Mouse (Mus musculus): Measurements from ENCODE around the gene Rras. TPM values are rescaled to one million over a fixed set of nuclear protein-coding genes. Genes with fewer than 3 reads are reported as not detected.

Gene Rras
- polyA plus RNA-seq (2015; fragmentation: Nextera tagmentation; extraction: Ambion mirVana) = 10.1 and 12.0 TPM in 2 replicates

- Histone ChIP-seq H3K4me3 (replicated peaks; ENCODE audit: low read length) (peak within 1 kb of the TSS; percentile 98), H3K4me1 (replicated peaks; ENCODE audit: control insufficient read depth, insufficient read depth, low read length) (peaks cover 29% of the 10 kb centered on the region), H3K36me3 (ENCODE audit: control insufficient read depth, insufficient read depth) (peaks cover 3% of the 10 kb centered on the region), H3K27ac (ENCODE audit: low read length) (peak within 1 kb of the TSS; percentile 79), H3K9me3 (ENCODE audit: control insufficient read depth, low read length) (no peaks in the 10 kb centered on the region), H3K27me3 (replicated peaks; ENCODE audit: control insufficient read depth, insufficient read depth, low read length) (0 out of 2 replicates have a peak, but pooled peaks cover 6% of the 10 kb centered on the region), H3K9ac (replicated peaks; ENCODE audit: low read depth, low read length) (peak within 1 kb of the TSS; percentile 66), H3K4me2 (ENCODE audit: low read length) (peak within 1 kb of the TSS; percentile 74)
- peak; percentile 70 for ATAC-seq
- under 1% methylated on average over 36 of the region's 36 CpGs for WGBS
Observed at GRCm38 (mm10) chr7:45017242-45018061, at the start of gene Rras. Rras (plus strand) TSS chr7:45017961.

- Histone ChIP-seq H3K4me1 (replicated peaks; ENCODE audit: control insufficient read depth, insufficient read depth, low read length) (peaks cover 37% of the 10 kb centered on the region), H3K9ac (replicated peaks; ENCODE audit: low read depth, low read length) (peak overlapping the region; percentile 65), H3K4me2 (ENCODE audit: low read length) (peak overlapping the region; percentile 87), H3K27ac (ENCODE audit: low read length) (peak overlapping the region; percentile 86), H3K27me3 (replicated peaks; ENCODE audit: control insufficient read depth, insufficient read depth, low read length) (no peaks in the 10 kb centered on the region), H3K4me3 (replicated peaks; ENCODE audit: low read length) (peak overlapping the region; percentile 63), H3K9me3 (ENCODE audit: control insufficient read depth, low read length) (no peaks in the 10 kb centered on the region), H3K36me3 (ENCODE audit: control insufficient read depth, insufficient read depth) (peaks cover 7% of the 10 kb centered on the region)
- ATAC-seq = peak; percentile 96
- WGBS = under 1% methylated on average over 36 of the region's 36 CpGs
Observed at GRCm38 (mm10) chr7:44970231-44970691, 47.5 kb upstream of the Rras start.

- H3K9me3 ChIP-seq (ENCODE audit: control insufficient read depth, low read length) = no peaks in the 10 kb centered on the region
- H3K4me3 ChIP-seq (replicated peaks; ENCODE audit: low read length) = peak overlapping the region; percentile 63
- H3K9ac ChIP-seq (replicated peaks; ENCODE audit: low read depth, low read length) = peak overlapping the region; percentile 65
- 68% methylated on average over 7 of the region's 7 CpGs for WGBS
- H3K4me2 ChIP-seq (ENCODE audit: low read length) = peak overlapping the region; percentile 87
- no peaks in the 10 kb centered on the region for H3K27me3 ChIP-seq (replicated peaks; ENCODE audit: control insufficient read depth, insufficient read depth, low read length)
- peaks cover 39% of the 10 kb centered on the region for H3K4me1 ChIP-seq (replicated peaks; ENCODE audit: control insufficient read depth, insufficient read depth, low read length)
- no peak for ATAC-seq
- peak overlapping the region; percentile 86 for H3K27ac ChIP-seq (ENCODE audit: low read length)
- H3K36me3 ChIP-seq (ENCODE audit: control insufficient read depth, insufficient read depth) = peaks cover 1% of the 10 kb centered on the region; the same call in 1 of the 2 replicates
Observed at GRCm38 (mm10) chr7:44971142-44971541, 46.6 kb upstream of the Rras start.

- no peak for ATAC-seq
Observed at GRCm38 (mm10) chr7:44973415-44974130, 44.2 kb upstream of the Rras start.

GRCm38 (mm10) chr7:44974383-44975116 is 43.2 kb upstream of the Rras start, which contains the start of gene Cpt1c:
Cpt1c (minus strand) TSS chr7:44974851.
- Histone ChIP-seq H3K9ac (replicated peaks; ENCODE audit: low read depth, low read length) (peak within 1 kb of the TSS; percentile 85), H3K9me3 (ENCODE audit: control insufficient read depth, low read length) (no peaks in the 10 kb centered on the region), H3K4me3 (replicated peaks; ENCODE audit: low read length) (peak within 1 kb of the TSS; percentile 71), H3K4me2 (ENCODE audit: low read length) (peak within 1 kb of the TSS; percentile 68), H3K27ac (ENCODE audit: low read length) (peak within 1 kb of the TSS; percentile 98), H3K27me3 (replicated peaks; ENCODE audit: control insufficient read depth, insufficient read depth, low read length) (no peaks in the 10 kb centered on the region), H3K36me3 (ENCODE audit: control insufficient read depth, insufficient read depth) (peaks cover 18% of the 10 kb centered on the region), H3K4me1 (replicated peaks; ENCODE audit: control insufficient read depth, insufficient read depth, low read length) (peaks cover 39% of the 10 kb centered on the region)
- under 1% methylated on average over 22 of the region's 22 CpGs for WGBS
- ATAC-seq = peak; percentile 60

More at GRCm38 (mm10) chr7:44973415-44974130, 44.2 kb upstream of the Rras start:
- H3K4me1 ChIP-seq (replicated peaks; ENCODE audit: control insufficient read depth, insufficient read depth, low read length) = peaks cover 39% of the 10 kb centered on the region
- H3K4me2 ChIP-seq (ENCODE audit: low read length) = peak overlapping the region; percentile 68
- no peaks in the 10 kb centered on the region for H3K27me3 ChIP-seq (replicated peaks; ENCODE audit: control insufficient read depth, insufficient read depth, low read length)
- peaks cover 17% of the 10 kb centered on the region for H3K36me3 ChIP-seq (ENCODE audit: control insufficient read depth, insufficient read depth)
- peak overlapping the region; percentile 71 for H3K4me3 ChIP-seq (replicated peaks; ENCODE audit: low read length)
- no peaks in the 10 kb centered on the region for H3K9me3 ChIP-seq (ENCODE audit: control insufficient read depth, low read length)
- H3K27ac ChIP-seq (ENCODE audit: low read length) = peak overlapping the region; percentile 98
- H3K9ac ChIP-seq (replicated peaks; ENCODE audit: low read depth, low read length) = peak overlapping the region; percentile 85
- WGBS = 22% methylated on average over 14 of the region's 14 CpGs

- no peaks in the 10 kb centered on the region for H3K27me3 ChIP-seq (replicated peaks; ENCODE audit: control insufficient read depth, insufficient read depth, low read length)
- WGBS = 14% methylated on average over 6 of the region's 6 CpGs
- peaks cover 22% of the 10 kb centered on the region for H3K36me3 ChIP-seq (ENCODE audit: control insufficient read depth, insufficient read depth)
- no peak; the same call in 1 of the 2 replicates for ATAC-seq
- peak overlapping the region; percentile 68 for H3K4me2 ChIP-seq (ENCODE audit: low read length)
- H3K9me3 ChIP-seq (ENCODE audit: control insufficient read depth, low read length) = no peaks in the 10 kb centered on the region
- peaks cover 36% of the 10 kb centered on the region for H3K4me1 ChIP-seq (replicated peaks; ENCODE audit: control insufficient read depth, insufficient read depth, low read length)
- H3K27ac ChIP-seq (ENCODE audit: low read length) = peak overlapping the region; percentile 98
- H3K9ac ChIP-seq (replicated peaks; ENCODE audit: low read depth, low read length) = no peak overlapping the region; the same call in 1 of the 2 replicates
- H3K4me3 ChIP-seq (replicated peaks; ENCODE audit: low read length) = peak overlapping the region; percentile 71
Observed at GRCm38 (mm10) chr7:44975117-44975419, 42.7 kb upstream of the Rras start.

- Histone ChIP-seq H3K27me3 (replicated peaks; ENCODE audit: control insufficient read depth, insufficient read depth, low read length) (no peaks in the 10 kb centered on the region), H3K4me3 (replicated peaks; ENCODE audit: low read length) (no peak overlapping the region), H3K9ac (replicated peaks; ENCODE audit: low read depth, low read length) (no peak overlapping the region), H3K36me3 (ENCODE audit: control insufficient read depth, insufficient read depth) (peaks cover 44% of the 10 kb centered on the region), H3K27ac (ENCODE audit: low read length) (no peak overlapping the region), H3K4me2 (ENCODE audit: low read length) (no peak overlapping the region), H3K9me3 (ENCODE audit: control insufficient read depth, low read length) (no peaks in the 10 kb centered on the region), H3K4me1 (replicated peaks; ENCODE audit: control insufficient read depth, insufficient read depth, low read length) (peaks cover 12% of the 10 kb centered on the region)
- 93% methylated on average over 3 of the region's 3 CpGs for WGBS
- no peak for ATAC-seq
Observed at GRCm38 (mm10) chr7:44978300-44978699, 39.5 kb upstream of the Rras start.

GRCm38 (mm10) chr7:44981539-44981938 is 36.2 kb upstream of the Rras start:
- WGBS = 93% methylated on average over 8 of the region's 8 CpGs
- Histone ChIP-seq H3K4me1 (replicated peaks; ENCODE audit: control insufficient read depth, insufficient read depth, low read length) (peaks cover 17% of the 10 kb centered on the region), H3K4me3 (replicated peaks; ENCODE audit: low read length) (no peak overlapping the region), H3K9ac (replicated peaks; ENCODE audit: low read depth, low read length) (no peak overlapping the region), H3K36me3 (ENCODE audit: control insufficient read depth, insufficient read depth) (peaks cover 39% of the 10 kb centered on the region), H3K27ac (ENCODE audit: low read length) (no peak overlapping the region), H3K9me3 (ENCODE audit: control insufficient read depth, low read length) (no peaks in the 10 kb centered on the region), H3K4me2 (ENCODE audit: low read length) (no peak overlapping the region), H3K27me3 (replicated peaks; ENCODE audit: control insufficient read depth, insufficient read depth, low read length) (no peaks in the 10 kb centered on the region)
- ATAC-seq = no peak
